Mouse (Mus musculus): ENCODE data around the gene Zbtb18. TPM values are rescaled to one million over a fixed set of nuclear protein-coding genes. Genes with fewer than 3 reads are reported as not detected.

The Zbtb18 gene
- polyA plus RNA-seq (2012; rRNA removed): 16.7 and 23.3 TPM in 2 replicates

- peaks cover 8% of the 10 kb centered on the region for H3K4me1 ChIP-seq (ENCODE audit: control insufficient read depth, insufficient read depth, low read length)
- TF ChIP-seq CTCF (IDR thresholded peaks at IDR 0.05; ENCODE audit: control insufficient read depth, insufficient read depth, insufficient replicate concordance, low read depth, low read length) (no peak), POLR2A (IDR thresholded peaks at IDR 0.05; ENCODE audit: control insufficient read depth, low read depth, low read length) (no peak)
- H3K4me3 ChIP-seq (ENCODE audit: control insufficient read depth, low read depth, low read length): peak within 1 kb of the TSS; percentile 95
- no peaks in the 10 kb centered on the region for H3K27me3 ChIP-seq (ENCODE audit: control insufficient read depth, insufficient read depth, low read length)
- H3K36me3 ChIP-seq (ENCODE audit: control insufficient read depth, insufficient read depth, low read length): no peaks in the 10 kb centered on the region
- peak within 1 kb of the TSS; percentile 95 for H3K27ac ChIP-seq (ENCODE audit: control insufficient read depth, insufficient read depth, low read depth, low read length)
Observed at GRCm38 (mm10) chr1:177442196-177442808, at the start of gene Zbtb18. Gene Zbtb18 (plus strand): TSS chr1:177442351.

DNA sequence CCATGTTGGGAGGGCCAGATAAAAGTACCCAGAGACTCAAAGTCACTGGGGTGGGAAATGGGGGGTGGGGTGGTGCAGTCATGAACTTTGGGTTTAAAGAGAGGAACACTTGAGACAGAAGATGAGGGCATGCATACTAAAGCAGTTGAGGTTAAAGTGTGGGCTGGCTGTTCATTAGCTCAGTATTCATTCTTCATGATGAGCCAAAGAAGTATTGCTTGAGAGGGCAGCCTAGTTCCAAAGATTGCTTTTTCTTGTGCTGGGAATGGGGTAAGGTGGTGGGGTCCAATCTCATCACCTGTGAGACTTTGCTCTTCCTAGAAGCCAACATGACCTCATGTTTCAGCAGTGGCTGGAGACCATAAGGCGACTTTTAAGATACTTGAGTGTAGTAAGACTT is 44.7 kb upstream of the Zbtb18 start:
- TF ChIP-seq POLR2A (IDR thresholded peaks at IDR 0.05; ENCODE audit: control insufficient read depth, low read depth, low read length) (no peak), CTCF (IDR thresholded peaks at IDR 0.05; ENCODE audit: control insufficient read depth, insufficient read depth, insufficient replicate concordance, low read depth, low read length) (no peak)
- Histone ChIP-seq H3K27me3 (ENCODE audit: control insufficient read depth, insufficient read depth, low read length) (no peaks in the 10 kb centered on the region), H3K36me3 (ENCODE audit: control insufficient read depth, insufficient read depth, low read length) (no peaks in the 10 kb centered on the region), H3K4me1 (ENCODE audit: control insufficient read depth, insufficient read depth, low read length) (no peaks in the 10 kb centered on the region), H3K27ac (ENCODE audit: control insufficient read depth, insufficient read depth, low read depth, low read length) (no peak overlapping the region), H3K4me3 (ENCODE audit: control insufficient read depth, low read depth, low read length) (no peak overlapping the region)

GRCm38 (mm10) chr1:177405170-177405569 is 37.0 kb upstream of the Zbtb18 start:
- no peaks in the 10 kb centered on the region for H3K36me3 ChIP-seq (ENCODE audit: control insufficient read depth, insufficient read depth, low read length)
- no peak for TF ChIP-seq POLR2A (IDR thresholded peaks at IDR 0.05; ENCODE audit: control insufficient read depth, low read depth, low read length)
- no peak for TF ChIP-seq CTCF (IDR thresholded peaks at IDR 0.05; ENCODE audit: control insufficient read depth, insufficient read depth, insufficient replicate concordance, low read depth, low read length)
- H3K4me1 ChIP-seq (ENCODE audit: control insufficient read depth, insufficient read depth, low read length): no peaks in the 10 kb centered on the region

GRCm38 (mm10) chr1:177408690-177409089 is 33.5 kb upstream of the Zbtb18 start:
- no peak for TF ChIP-seq POLR2A (IDR thresholded peaks at IDR 0.05; ENCODE audit: control insufficient read depth, low read depth, low read length)
- no peak for TF ChIP-seq CTCF (IDR thresholded peaks at IDR 0.05; ENCODE audit: control insufficient read depth, insufficient read depth, insufficient replicate concordance, low read depth, low read length)
- H3K27ac ChIP-seq (ENCODE audit: control insufficient read depth, insufficient read depth, low read depth, low read length): no peak overlapping the region
- no peak overlapping the region for H3K4me3 ChIP-seq (ENCODE audit: control insufficient read depth, low read depth, low read length)
- no peaks in the 10 kb centered on the region for H3K36me3 ChIP-seq (ENCODE audit: control insufficient read depth, insufficient read depth, low read length)
- no peaks in the 10 kb centered on the region for H3K4me1 ChIP-seq (ENCODE audit: control insufficient read depth, insufficient read depth, low read length)
- no peaks in the 10 kb centered on the region for H3K27me3 ChIP-seq (ENCODE audit: control insufficient read depth, insufficient read depth, low read length)

More at GRCm38 (mm10) chr1:177405170-177405569, 37.0 kb upstream of the Zbtb18 start:
- Histone ChIP-seq H3K4me3 (ENCODE audit: control insufficient read depth, low read depth, low read length) (no peak overlapping the region), H3K27me3 (ENCODE audit: control insufficient read depth, insufficient read depth, low read length) (no peaks in the 10 kb centered on the region), H3K27ac (ENCODE audit: control insufficient read depth, insufficient read depth, low read depth, low read length) (no peak overlapping the region)

DNA sequence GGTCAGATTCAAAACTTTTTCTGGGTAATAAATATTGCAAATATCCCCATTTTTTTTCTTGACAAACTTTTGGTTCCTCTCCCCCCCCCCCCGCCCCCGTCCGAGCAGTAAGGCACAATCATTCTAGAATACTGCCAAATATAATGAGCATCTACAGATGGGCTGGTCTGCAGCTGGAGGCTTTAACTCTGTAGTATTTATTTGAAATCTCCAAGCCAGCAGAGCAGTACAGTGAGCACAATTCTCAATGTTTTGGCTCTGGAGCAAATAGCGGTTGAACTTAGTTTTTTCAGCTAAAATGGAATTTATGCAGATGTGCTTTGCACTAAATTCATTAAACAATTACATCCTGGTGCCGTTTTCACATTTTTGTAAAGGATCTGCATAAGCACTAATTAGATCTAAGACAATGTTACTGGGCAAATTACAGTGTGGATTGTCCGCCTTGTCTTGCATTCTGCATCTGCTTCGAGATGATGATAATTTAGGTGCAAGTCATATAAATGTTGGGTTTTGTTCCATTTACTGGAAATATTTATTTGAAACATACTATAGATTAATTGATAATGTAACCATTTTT is 31.3 kb upstream of the Zbtb18 start:
- TF ChIP-seq CTCF (IDR thresholded peaks at IDR 0.05; ENCODE audit: control insufficient read depth, insufficient read depth, insufficient replicate concordance, low read depth, low read length): no peak
- no peak for TF ChIP-seq POLR2A (IDR thresholded peaks at IDR 0.05; ENCODE audit: control insufficient read depth, low read depth, low read length)
- H3K36me3 ChIP-seq (ENCODE audit: control insufficient read depth, insufficient read depth, low read length): no peaks in the 10 kb centered on the region
- no peak overlapping the region for H3K4me3 ChIP-seq (ENCODE audit: control insufficient read depth, low read depth, low read length)
- H3K27me3 ChIP-seq (ENCODE audit: control insufficient read depth, insufficient read depth, low read length): no peaks in the 10 kb centered on the region
- H3K27ac ChIP-seq (ENCODE audit: control insufficient read depth, insufficient read depth, low read depth, low read length): no peak overlapping the region
- H3K4me1 ChIP-seq (ENCODE audit: control insufficient read depth, insufficient read depth, low read length): no peaks in the 10 kb centered on the region

DNA sequence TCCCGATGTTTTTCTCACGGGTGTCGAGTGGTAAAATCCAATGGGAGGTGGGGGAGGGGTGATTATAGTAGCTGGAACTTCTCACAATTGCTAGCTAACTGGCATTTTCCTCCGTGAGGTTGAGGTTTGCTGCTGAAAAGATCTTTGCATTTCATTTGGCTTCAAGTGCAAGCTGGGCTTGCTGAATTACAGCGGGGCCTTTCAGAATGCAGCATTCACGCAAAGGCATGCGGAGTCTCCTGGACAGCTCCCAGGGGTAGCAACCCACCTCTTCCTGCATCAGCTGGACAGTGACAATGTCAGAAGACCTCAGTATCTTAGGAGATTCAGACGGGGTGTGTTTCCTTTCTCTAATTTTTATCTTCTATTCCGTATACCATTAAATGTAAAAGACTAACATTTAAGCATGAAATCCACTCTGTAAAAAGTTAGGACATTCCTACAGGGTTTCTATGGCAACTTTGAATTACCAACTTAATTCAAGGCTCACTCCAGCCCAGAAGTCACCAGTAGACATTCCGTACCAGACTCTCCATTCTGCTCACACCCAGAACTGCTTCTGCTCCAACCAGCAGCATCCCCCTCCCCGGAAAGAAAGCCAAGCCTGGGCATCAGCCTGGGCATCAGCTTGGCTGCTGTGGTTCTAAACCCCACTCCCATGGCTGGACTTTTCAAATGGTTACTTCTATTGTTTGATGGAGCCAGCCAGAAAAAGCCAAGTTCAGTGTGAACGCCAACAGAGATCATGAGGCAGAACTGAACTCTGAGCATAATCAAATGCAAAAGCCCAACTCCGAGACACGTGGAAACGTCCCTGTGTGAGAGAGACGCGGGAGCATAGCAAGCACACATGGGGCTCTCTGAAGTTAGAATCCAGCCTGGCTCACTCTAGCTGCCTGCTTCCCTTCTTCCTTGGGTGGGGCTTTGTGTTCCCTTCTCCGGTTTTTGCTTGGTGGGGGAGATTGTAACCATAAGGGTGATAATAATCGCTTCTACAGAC is 30.5 kb upstream of the Zbtb18 start:
- Histone ChIP-seq H3K27ac (ENCODE audit: control insufficient read depth, insufficient read depth, low read depth, low read length) (no peak overlapping the region), H3K4me3 (ENCODE audit: control insufficient read depth, low read depth, low read length) (no peak overlapping the region), H3K27me3 (ENCODE audit: control insufficient read depth, insufficient read depth, low read length) (no peaks in the 10 kb centered on the region), H3K4me1 (ENCODE audit: control insufficient read depth, insufficient read depth, low read length) (no peaks in the 10 kb centered on the region), H3K36me3 (ENCODE audit: control insufficient read depth, insufficient read depth, low read length) (no peaks in the 10 kb centered on the region)
- TF ChIP-seq POLR2A (IDR thresholded peaks at IDR 0.05; ENCODE audit: control insufficient read depth, low read depth, low read length) (no peak), CTCF (IDR thresholded peaks at IDR 0.05; ENCODE audit: control insufficient read depth, insufficient read depth, insufficient replicate concordance, low read depth, low read length) (no peak)

GRCm38 (mm10) chr1:177419331-177419730 is 22.8 kb upstream of the Zbtb18 start:
- H3K27me3 ChIP-seq (ENCODE audit: control insufficient read depth, insufficient read depth, low read length): no peaks in the 10 kb centered on the region
- no peak overlapping the region for H3K27ac ChIP-seq (ENCODE audit: control insufficient read depth, insufficient read depth, low read depth, low read length)
- H3K4me3 ChIP-seq (ENCODE audit: control insufficient read depth, low read depth, low read length): no peak overlapping the region
- H3K4me1 ChIP-seq (ENCODE audit: control insufficient read depth, insufficient read depth, low read length): no peaks in the 10 kb centered on the region
- TF ChIP-seq POLR2A (IDR thresholded peaks at IDR 0.05; ENCODE audit: control insufficient read depth, low read depth, low read length): no peak
- no peak for TF ChIP-seq CTCF (IDR thresholded peaks at IDR 0.05; ENCODE audit: control insufficient read depth, insufficient read depth, insufficient replicate concordance, low read depth, low read length)
- no peaks in the 10 kb centered on the region for H3K36me3 ChIP-seq (ENCODE audit: control insufficient read depth, insufficient read depth, low read length)

All from testis, adult 2 months (tissue).